Mouse (Mus musculus): ENCODE results near the gene Gpr182. TPM values are rescaled to one million over a fixed set of nuclear protein-coding genes. Genes with fewer than 3 reads are reported as not detected.

Gpr182 gene
- total RNA-seq, 1 experiment from 2014 or later, result 11.4 TPM

DNA sequence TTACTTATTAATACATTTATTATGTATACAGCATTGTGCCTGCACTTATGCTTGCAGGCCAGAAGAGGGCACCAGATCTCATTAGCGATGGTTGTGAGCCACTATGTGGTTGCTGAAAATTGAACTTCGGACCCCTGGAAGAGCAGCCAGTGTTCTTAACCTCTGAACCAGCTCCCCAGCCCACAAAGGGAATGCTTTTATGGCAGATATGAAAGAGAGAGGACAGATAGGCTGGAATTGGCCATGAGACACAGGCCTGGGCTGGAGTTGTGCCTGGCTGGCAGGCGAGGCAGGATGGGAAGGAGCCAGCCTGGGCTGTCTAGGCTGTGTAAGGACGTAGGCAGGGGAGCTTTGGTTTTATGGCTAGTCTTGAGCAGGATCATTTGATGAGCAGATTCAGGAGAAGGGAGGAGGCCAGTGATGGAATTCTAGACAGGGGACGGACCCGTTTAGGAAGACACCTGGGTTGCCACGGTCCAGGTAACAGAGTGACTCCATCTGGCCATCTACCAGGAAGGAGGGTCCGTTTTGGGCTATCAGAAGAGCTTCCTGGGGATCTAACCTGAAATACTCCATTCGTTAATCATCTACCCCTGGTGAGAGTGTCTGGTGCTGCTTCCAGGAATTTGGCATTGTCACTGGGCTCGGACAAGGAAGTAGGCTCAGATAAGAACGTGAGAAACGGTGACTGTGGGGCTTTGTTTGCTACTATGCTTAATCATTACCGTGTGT, 13.2 kb downstream of the Gpr182 start:
- DNase-seq, result peak; percentile 39

GRCm38 (mm10) chr10:127737552-127737951, 14.0 kb downstream of the Gpr182 start:
- no peak for DNase-seq

- no peak for DNase-seq
Observed at GRCm38 (mm10) chr10:127736916-127737315, 14.6 kb downstream of the Gpr182 start.

GRCm38 (mm10) chr10:127736266-127736665, 15.3 kb downstream of the Gpr182 start:
- no peak for DNase-seq

DNA sequence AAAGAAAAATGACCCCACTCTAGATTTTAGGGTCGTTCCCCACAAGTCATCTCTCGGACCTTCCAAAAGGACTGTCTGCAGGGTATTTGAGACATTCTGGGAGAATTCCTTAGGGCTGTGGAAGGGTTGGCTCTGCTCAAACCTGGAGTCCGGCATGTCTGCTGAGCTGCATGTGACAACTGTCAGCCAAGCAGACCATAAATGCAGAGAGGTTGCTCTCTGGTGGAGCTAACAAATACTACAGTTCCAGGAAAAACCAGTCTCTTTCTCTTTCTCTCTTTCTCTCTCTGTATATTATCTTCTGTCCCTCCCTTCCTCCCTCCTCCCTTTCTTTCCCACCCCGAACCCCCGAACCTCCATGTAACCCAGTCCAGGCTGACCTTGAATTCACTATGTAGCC, 17.1 kb downstream of the Gpr182 start:
- no peak for DNase-seq

GRCm38 (mm10) chr10:127731397-127731796, 20.1 kb downstream of the Gpr182 start:
- no peak for DNase-seq

- no peak for DNase-seq
Observed at GRCm38 (mm10) chr10:127730933-127731310, 20.6 kb downstream of the Gpr182 start.

DNA sequence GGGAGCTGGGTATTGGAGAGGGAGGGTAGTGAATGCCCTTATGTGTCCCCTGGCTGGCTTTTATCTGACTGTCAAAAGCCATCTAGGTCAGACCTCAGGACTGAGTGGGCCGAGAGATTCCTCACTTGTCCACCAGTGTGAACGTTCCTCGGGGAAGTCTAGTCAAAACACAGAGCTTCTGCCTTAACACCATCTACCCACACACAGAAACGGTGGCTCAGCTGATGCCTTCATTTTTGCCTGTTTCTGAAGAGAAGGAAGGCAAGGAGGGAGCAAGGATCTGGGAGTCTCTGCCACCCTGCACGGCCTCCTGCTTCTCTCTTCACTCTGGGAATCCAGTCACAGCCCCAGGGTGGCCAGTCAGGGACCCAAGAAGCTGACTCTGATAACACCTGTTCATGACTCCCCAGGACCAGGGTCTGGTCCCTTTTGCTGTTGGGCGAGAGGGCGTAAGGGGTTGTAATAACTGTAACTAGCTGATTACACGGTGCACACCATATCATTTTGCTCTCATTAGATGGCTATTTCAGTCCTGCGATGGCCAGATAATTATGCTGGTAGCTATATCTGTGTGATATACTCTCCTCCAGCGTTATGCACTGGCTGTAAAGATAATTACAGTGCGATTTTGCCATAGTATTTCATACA, 21.1 kb downstream of the Gpr182 start:
- no peak for DNase-seq

GRCm38 (mm10) chr10:127728437-127728836, 23.1 kb downstream of the Gpr182 start:
- DNase-seq, result no peak

GRCm38 (mm10) chr10:127725136-127725535, 26.4 kb downstream of the Gpr182 start:
- no peak for DNase-seq

GRCm38 (mm10) chr10:127724178-127724577, 27.4 kb downstream of the Gpr182 start, which contains the start of gene Tac2:
Tac2 (plus strand) TSS chr10:127724478.
- DNase-seq, result no peak

DNA sequence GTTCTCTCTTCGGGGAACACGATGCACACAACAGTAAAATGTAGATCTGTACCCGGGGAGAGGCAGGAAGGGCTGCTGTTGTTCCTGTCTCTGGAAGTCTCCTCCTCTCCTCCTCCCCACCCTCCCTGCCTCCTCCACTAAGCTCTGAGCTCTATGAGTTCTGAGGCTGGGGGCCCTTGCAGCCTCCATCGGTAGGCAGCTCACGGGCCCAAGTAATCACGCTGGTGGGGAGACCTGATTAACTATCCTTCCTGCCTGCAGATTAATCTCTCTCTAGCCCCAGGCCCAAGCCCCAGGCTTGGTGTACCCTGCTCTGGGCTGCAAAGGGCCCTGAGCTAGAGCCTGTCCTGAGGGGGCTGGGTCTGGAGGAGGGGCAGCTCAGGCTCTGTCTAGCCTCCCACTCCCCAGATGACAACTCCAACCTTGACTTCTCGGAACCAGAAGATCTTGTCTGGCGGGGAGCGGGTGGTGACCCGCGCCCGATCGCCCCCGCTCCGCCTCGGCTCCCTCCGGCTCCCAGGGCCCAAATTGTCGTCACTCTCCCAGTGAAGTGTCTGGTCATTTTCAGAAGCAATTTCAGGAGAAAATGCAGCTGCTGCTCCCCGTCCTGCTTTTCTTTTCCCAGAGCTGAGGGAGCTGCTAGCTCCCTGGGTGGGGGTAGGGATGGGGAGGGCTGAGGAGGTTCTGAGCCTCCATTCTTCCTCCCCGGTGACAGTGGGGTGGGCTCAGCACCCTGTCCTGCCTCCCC, 29.7 kb downstream of the Gpr182 start:
- no peak for DNase-seq

- DNase-seq, result no peak
Observed at GRCm38 (mm10) chr10:127712736-127713135, 38.8 kb downstream of the Gpr182 start.

DNA sequence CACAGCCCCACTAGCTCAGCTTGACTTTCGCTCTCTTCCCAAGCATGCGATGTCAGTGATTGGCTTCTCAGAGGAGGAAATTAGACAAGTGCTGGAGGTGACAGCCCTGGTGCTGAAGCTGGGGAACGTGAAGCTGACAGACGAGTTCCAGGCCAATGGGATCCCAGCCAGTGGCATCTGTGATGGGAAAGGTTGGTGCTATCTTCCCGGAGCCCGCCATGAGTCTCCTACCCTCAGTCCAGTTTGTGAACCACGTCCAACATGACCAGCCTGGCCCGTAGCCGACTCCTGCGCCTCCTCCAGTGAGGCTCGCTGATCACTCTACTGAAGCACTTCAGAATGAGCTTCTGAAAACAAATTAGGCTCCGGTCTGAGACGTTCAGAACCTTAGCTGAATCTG, 41.2 kb downstream of the Gpr182 start:
- DNase-seq, result no peak

DNA sequence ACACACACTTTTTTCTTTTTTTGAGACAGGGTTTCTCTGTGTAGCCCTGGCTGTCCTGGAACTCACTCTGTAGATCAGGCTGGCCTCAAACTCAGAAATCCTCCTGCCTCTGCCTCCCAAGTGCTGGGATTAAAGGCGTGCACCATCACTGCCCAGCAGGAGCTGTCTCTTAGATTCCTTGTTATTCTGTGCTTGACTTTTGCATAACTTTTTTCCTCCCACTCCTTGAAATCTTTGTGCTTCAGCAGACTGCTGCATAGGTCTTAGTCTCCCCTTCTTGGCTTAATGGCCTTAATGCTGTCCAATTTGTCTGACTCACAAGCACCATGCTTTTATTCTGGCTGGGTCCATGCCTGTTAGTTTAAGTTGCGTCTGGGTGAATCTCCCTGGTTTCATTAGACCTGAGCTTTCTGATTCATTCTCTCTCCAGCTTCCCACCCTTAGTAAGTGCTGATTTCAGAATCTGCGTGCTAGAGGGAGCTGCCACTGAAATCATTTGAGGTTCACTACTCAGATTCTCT, 42.6 kb downstream of the Gpr182 start:
- DNase-seq, result no peak

- DNase-seq, result peak; percentile 86
Observed at GRCm38 (mm10) chr10:127707721-127708120, 43.8 kb downstream of the Gpr182 start.

- DNase-seq, result no peak
Observed at GRCm38 (mm10) chr10:127705783-127706182, 45.7 kb downstream of the Gpr182 start.

DNA sequence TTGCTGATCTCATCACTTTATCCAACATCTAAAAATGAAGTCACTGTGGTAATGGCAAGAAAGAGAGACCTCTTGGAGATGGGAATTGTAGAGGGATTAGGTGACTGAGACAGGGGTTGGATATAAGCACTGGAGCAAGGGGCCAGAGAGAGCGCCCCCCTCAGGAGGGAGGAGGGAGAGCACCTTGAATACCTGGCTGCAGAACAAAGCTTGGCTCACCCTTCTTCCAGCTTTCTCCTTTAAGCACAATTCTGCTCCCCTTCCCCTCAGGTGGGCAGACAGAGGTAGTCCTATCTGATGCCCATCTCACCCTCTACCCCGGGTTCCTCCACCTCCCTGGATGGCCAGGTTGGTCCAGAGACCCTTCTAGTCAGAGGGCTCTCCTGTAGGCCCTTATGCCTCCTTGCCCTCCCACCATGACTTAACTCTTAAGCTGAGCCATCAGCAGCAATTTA, 46.7 kb downstream of the Gpr182 start, which contains the start of gene Myo1a:
Myo1a (plus strand) TSS at position 405 of the 455 bp plus-strand sequence.
- no peak for DNase-seq

- no peak for DNase-seq
Observed at GRCm38 (mm10) chr10:127704293-127704692, 47.2 kb downstream of the Gpr182 start.

GRCm38 (mm10) chr10:127703299-127703698, 48.2 kb downstream of the Gpr182 start:
- no peak for DNase-seq

- DNase-seq, result peak; percentile 64
Observed at GRCm38 (mm10) chr10:127698966-127699365, 52.6 kb downstream of the Gpr182 start.
